Mouse (Mus musculus) adrenal gland, adult 2 months (tissue): Measurements from ENCODE around the gene Olfr316. TPM values are rescaled to one million over a fixed set of nuclear protein-coding genes. Genes with fewer than 3 reads are reported as not detected.
"Not testable (repeated sequence)": the region's sequence is repeated elsewhere in the genome, so short reads cannot be mapped to it uniquely, and the experiment has no call there.

Source experiments
- DNase-seq: peaks from one replicate; pipeline ENCODE4 v3.0.0; 2021
- long read RNA-seq: library from polyadenylated mRNA; stranded (forward); transcript quantifications from one replicate; pipeline ENCODE4 v2.0.0, GENCODE M21; 2021
- polyA plus RNA-seq: library from polyadenylated mRNA; depleted of rRNA; stranded (reverse); fragments of >200 nt; gene quantifications from 2 replicates; pipeline ENCODE4 v1.2.3, GENCODE M21; 2012; rRNA removed
- total RNA-seq, 2 experiments: library from RNA; stranded (reverse); gene quantifications; 2 replicates each; pipeline ENCODE4 v1.2.3; 2021

The Olfr316 gene
- total RNA-seq = not detected
- not detected in 2 replicates for polyA plus RNA-seq
- long read RNA-seq = 0 reads

DNA sequence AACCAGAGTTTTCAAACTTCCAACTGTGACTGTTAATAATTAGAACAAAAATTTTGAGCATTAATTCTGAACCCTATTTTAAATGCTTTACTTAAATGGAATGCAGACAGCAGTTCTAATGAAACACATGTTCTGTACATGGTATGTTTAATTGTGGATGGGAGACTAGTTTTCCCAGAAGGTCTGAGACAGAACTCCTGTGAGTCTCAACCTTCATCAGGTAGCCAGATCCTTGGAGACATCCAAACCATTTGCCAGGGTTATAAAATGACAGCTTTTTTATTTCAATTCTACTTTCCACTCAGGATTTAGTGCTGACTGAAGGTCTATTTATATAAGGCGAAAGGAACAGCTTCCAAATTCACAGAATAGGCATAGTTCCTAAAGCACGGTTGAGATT, at the start of gene Olfr316:
Gene Olfr316, plus strand, starts transcription at position 301 of the 400 bp plus-strand sequence.
- DNase-seq = no peak

DNA sequence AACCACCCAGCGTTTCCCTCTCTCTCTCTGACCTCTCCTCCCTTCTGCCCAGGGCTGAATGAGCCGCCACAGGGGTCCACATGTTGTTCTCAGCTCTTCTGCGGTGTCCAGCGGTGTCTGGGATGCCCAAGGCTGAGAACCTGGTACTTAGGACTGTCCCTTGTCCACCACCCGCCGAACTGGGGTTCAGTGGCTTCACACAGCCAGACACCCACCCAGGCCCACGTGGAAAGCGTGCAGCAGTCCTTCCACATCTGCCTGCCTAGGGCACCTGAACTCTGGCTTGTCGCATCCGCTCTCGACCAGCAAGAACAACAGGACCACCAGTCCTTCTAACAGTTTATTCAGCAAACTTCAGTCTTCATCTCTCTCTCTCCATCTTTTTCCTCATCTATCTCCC, 43.4 kb upstream of the Olfr316 start:
- no peak for DNase-seq

DNA sequence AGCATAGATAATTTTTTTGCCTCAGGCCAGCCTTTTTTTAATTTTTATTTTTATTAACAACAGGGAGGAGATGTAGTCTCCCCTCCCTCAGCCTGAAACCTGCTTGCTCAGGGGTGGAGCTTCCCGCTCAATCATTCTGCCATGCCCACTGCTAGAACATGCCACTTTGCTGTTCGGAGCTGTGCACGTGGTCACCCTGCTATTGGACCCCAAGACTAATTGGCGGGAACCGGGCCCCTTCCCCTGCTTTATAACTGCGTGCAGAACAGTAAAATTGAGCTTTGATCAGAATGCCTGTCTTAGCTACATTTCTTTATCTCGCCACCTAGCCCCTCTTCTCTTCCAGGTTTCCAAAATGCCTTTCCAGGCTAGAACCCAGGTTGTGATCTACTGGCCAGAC, 34.8 kb upstream of the Olfr316 start:
- DNase-seq = not testable (repeated sequence)

DNA sequence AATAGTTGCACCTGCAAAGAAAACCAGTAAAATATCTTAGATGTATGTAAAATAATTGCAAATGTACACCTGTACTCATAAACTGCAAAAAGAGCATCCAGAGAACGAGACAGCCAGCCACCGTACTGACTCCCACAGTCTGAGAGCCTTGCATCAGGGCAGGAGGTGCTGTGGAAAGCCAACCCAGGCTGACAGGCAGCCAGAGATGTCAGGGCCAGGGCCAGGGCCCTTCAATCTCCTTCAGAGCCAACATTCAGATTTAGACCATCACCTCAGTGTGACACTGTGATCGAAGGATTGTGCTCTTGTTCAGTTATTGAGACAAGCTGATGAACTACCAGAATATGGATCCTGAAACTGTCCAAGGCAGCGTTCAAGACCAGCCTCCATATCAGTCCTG, 32.8 kb upstream of the Olfr316 start:
- no peak for DNase-seq

DNA sequence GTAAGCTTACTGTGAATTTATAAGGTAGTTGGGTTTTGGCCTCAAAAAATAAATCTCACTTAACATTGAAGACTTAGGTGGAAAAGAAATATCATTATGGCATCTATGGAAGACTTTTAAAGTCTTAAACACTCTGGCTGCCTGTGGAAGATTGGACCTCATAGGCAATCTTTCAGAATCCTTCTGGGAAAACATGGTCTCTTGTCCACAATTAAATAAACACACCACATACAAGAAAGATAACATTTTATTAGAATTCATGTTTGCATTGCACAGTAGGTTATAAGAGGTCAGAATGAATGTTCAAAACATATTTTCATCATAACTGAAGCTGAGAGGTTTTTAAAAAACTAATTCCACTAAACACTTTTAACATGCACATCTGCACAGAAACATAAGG, 28.6 kb upstream of the Olfr316 start, which contains the start of gene Olfr318:
Gene Olfr318, minus strand, starts transcription at position 101 of the 400 bp plus-strand sequence.
- DNase-seq = no peak

DNA sequence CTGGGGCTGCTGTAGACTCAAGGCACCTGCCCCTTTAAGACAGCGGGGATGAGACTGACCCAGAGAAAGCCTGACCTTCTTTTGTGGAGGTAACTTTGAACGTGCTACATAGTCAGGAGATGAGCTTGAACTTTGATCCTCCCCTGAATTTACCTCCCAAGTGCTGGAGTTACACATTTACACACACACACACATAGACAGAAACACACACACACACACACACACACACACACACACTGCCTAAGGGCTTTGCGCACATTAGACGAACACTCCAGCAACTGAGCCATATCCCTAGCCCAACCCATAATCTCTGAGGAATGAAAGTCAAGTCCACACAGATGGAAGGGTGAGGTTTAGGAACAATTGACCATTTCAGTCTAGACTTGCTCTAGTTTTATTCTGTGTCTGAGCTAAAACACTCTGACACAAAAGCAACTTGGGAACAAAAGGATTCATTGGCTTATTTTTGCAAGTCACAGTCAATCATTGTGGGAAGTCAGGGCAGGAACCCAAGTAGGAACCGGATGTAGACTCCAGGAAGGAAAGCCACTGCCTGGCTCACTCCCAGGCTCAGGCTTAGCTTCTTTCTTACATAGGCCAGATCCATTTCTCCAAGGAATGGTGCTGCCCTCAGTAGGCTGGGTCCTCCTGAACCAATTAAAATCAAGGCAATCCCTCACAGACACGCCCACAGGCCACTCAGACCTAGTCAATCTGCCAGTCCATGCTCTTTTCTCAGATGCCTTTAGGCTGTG, 24.5 kb upstream of the Olfr316 start:
- not testable (repeated sequence) for DNase-seq

DNA sequence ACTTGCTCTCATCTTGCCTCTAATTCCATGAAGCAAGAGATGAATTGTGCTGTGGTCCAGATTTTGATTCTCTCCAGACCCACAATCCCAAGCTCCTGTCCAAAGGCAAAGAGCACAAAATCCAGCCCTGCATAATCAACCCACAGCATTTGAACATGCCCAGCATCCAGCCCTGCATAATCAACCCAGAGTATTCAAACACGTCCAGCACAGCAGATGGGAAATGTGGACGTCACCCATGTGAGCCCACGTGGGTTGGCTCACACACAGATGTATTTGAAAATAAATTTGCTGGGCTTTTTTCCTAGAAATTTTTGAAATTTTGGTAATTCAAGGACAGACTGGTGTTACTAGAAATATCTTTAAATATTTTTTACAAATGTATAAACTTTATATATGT, 19.2 kb upstream of the Olfr316 start:
- DNase-seq = no peak

DNA sequence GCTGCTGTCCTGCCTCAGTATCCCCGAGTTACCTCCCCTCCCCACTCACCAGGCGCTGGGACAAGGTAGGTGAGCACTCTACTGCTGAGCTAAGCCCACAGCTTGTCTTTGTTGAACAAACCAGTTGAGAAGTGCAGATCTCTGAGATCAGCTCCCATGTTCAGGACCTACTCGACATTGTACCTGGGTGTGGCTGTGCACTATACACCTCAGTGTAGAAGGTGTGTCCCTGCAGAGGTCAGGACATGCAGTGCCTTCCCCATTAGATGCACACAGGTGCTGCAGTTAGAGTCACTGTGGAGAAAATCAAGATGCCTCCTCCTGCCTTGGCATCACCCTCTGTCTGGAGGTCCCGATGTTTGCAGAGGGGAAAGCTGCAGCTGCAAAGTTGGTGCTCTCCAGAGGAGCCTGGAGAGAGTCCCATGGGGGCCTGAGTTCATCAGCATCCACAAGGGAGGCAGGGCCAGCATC, 13.7 kb upstream of the Olfr316 start, which contains the start of gene Olfr317:
Gene Olfr317, minus strand, starts transcription at position 421 of the 471 bp plus-strand sequence.
- DNase-seq = no peak

DNA sequence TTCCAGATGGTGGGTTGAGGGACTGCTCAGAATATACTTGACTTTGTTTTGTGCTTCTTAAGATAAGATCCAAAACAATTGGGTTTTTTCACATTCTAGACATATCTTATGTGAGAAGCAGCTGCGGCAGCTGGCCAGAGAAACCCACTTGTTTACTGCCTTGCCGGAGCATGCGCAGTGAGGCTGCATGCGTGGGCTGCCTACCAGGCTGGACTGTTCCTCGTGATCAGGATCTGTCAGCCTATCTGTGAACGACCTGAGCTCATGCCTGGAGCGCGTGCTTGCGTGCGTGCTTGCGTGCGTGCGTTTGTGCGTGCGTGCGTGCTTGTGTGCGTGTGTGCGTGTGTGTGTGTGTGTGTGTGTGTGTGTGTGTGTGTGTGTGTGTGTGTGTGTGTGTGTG, 1.4 kb upstream of the Olfr316 start:
- DNase-seq = not testable (repeated sequence)

DNA sequence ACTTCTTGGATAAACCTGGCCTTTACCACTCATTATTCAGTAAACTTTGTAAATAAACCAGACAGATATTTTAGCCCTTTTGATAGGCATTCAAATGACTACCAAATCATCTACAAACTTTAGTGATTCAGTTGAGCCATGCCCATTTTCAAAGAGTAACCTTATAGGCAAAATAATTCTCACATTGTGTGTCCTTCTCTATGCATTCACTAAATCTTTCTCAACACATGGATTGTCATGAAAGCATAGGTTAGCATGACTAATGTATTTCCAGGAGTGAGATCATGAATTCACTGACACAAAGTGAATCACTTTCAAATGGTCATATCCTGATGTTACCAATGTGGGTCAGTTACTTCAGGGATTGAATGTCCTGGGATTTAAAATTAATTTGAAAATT, 20.4 kb downstream of the Olfr316 start, which contains the start of gene Olfr315:
Gene Olfr315, plus strand, starts transcription at position 301 of the 400 bp plus-strand sequence.
- no peak for DNase-seq

DNA sequence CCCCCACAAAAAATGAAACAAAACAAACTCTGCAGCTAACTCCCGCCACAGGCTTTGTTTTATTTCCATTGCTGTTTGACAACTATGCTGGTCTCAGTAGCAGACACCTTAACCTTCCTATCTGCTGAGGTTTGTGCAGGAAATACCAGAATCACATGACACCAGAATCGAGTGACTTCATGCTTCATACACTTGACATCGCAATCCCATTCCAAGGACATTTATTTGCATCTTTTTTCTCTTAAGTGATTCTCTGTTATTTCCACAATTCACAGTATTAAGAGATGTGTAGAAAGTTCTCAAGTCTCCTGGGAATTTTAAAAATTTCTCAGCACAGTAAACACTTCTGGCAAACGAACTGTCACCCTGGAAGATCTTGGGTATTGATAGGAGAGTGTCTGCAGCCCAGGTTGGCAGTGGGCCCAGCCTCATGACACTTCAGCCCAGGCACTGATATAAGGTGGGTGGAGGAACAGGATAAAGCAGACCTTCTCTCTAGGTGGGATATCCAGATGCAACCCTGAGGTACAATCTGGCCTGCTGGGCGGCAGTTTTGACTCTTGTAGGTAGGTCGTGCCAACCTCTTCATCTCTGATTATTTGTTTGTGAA, 30.1 kb downstream of the Olfr316 start, which contains the start of gene Olfr314:
Gene Olfr314, plus strand, starts transcription at position 473 of the 610 bp plus-strand sequence.
- no peak for DNase-seq

DNA sequence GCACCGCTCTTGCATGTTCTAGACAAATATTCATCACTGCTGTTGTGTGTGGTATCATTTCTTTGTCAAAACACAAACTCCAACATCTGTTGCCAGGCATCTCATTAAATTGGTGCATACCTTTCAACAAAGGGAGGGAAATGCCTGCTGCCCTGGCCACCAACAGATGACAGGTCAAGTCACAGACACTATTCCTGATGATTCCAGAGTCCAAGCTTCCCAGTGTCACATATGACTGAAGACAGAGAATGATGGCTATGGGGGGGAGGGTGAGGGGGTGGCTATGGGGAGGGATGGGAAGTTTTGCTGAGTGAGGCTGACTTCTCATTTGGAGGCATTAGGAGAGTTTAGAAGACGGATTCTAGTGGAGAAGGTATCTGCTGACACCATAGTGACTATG, 31.6 kb downstream of the Olfr316 start:
- DNase-seq = no peak

DNA sequence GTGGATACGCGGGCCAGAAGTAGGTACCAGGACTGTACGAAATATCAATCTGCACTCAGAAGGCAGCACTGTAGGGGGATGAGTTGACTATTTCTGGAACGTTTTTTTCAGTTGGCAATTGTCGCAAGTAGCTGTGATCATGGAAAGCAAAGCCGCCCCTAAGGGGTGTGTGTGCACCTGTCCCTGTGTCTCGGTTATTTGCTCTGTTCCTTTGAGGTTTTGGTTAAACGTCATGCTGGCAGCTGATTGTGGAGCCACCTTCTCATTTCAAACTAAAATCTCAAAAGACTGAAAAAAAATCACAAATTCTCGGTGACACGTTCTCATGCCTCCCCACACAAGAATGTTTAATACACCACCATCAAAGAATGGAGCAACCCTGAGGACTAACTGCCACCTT, 35.1 kb downstream of the Olfr316 start:
- DNase-seq = no peak

DNA sequence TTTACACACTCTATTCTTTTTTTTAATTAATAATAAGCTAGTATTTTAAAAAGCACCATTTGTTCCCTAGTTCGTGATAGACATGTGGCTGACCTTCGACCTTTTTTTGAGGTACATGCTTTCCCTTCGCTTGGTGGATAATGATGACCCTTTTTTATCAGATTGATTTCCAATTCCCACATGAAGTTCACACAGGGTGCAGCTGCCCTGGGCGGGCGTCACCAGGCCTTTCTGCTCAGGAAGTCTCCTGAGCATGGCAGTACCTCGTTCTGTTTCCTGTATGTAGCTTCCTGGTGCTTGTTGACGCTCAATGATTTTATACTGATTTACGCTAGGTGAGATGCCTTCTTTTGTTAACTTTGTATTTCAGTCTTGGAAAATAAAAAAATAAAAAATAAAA, 35.8 kb downstream of the Olfr316 start:
- DNase-seq = no peak

DNA sequence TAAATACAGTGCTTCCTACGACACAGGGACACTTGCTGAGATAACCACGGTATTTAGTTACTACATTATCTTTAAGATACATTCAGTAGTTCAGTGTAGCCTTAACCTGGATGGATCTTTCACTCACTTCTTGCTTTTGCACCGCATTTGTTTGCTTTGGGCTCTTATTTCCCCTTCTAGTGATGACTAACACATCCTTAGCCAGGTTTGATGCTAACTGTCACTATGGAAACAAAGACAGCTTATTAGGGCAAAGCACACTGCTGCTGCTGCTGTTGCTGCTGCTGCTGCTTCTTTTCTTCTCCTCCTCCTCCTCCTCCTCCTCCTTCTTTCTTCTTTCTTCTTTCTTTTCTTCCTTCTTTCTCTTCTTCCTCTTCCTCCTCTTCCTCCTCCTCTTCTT, 37.0 kb downstream of the Olfr316 start:
- no peak for DNase-seq

DNA sequence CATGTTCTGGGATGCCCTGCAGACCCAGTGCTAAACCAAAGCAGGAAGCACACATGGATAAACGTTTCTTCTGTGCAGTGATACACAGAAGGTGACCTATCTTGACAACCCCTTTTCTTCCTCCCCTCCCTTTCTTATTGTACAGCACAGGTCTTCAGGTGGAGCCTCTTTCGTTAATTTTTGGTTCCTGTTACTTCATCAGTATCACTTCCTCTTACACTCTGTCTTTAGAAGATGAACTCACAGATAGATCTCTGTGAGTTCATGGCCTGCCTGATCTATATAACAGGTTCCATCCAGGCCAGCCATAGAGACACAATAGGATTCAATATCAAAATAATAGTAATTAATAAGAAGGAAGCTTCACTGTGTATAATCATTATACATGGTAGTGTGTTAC, 37.5 kb downstream of the Olfr316 start:
- DNase-seq = no peak

DNA sequence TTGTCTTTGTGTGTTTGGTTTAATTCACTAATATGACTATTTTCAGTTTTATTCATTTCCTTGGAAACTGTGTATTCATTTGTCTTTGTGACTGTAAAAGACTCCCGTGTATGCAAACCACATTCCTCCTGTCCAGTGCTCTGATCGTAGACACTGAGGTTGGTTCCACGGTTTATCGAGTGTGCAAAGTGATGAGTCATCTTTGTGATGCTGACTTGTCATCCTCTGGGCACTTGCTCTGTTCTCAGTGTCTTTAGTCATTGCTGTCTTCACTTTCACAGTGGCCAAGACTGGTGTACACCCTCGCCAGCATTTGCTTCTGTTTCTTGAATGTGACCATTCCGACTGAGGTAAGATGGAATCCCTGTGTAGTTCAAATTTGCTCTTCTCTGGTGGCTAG, 38.1 kb downstream of the Olfr316 start:
- no peak for DNase-seq

DNA sequence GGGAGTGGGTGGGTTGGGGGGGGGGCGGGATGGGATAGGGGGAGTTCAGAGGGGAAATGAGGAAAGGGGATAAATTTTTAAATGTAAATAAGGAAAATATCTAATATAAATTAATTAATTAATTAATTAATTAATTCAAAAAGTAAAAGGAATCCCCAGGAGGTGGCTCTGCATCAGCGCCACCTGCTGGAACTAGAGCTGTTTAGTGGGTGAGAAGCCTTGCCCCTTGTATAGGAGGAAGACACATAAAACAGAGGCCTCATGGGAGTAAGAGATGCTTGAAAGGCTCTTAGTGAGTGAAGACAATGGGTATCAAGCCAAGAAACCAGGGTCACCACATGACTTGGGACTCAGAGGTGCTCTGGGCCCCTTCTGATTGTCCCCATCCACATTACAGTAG, 43.3 kb downstream of the Olfr316 start:
- no peak for DNase-seq

DNA sequence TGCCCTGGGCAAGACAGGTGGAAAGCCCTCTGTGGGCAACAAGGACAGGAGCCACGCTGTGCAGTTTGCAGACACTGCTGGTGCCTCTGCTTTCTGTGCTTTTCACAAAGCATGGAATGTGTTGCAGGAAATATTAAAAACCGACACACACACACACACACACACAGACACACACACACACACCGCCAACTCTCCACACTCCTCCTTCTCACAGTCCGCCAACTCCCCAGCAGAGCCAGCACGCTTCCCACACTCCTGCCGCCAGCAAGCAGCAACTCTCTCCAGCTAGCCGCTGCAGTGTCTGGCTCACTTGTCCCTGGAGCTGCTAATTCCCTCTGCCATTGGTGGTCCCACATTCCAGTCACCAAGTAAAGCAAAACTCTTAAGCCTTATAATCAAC, 44.3 kb downstream of the Olfr316 start:
- DNase-seq = no peak

DNA sequence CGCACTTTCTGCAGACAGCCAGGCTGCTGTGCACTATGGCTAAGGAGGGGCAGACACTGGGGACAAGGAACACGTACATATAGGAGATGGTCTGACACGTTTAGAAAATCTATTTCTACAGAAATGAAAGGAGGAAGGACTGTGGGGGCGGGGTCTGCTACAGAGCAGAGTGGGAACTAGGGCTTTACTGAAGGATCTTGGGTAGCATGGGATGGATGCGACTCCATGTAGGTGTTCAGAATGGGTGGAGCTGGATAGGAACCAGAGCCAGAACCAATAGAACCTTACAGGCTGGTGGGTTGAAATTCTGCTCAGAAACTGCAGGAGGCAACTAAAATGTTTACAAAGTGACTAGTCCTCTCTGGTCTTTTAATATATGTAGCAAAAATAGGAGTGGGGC, 47.2 kb downstream of the Olfr316 start:
- no peak for DNase-seq

DNA sequence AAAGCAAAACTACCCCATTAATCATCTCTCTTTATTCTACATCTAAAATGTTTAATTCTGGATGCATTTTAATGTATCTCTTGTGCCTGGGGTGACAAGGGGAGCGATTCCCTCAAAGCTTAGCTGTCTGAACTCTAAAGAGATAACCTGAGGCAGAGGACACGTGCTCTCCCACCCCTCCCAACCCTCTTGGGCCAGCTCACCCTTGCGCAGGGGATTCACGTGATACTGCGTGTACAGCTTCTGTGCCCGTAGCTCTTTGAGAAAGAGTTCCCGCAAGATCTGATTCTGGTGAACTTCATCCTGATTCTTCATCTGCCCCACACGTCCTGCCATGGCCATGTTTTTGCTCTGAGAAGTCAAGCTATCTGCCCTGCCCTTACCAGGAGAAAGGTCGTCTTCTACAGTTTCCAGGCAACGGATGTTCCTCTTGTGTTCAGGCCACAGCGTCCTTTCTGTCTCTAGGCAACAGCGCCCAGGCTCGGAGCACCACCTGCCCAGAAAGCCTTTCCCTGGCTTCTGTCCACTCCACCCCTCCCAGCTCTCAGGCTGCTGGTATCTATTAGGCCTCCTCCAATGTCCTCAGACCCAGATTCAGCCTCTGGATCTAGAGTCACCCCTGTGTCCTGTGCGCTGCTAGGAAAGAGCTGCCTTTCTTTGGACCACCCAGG, 49.2 kb downstream of the Olfr316 start, which contains the start of gene Fam183b:
Gene Fam183b, minus strand, starts transcription at position 403 of the 671 bp plus-strand sequence.
- DNase-seq = peak; percentile 13

DNA sequence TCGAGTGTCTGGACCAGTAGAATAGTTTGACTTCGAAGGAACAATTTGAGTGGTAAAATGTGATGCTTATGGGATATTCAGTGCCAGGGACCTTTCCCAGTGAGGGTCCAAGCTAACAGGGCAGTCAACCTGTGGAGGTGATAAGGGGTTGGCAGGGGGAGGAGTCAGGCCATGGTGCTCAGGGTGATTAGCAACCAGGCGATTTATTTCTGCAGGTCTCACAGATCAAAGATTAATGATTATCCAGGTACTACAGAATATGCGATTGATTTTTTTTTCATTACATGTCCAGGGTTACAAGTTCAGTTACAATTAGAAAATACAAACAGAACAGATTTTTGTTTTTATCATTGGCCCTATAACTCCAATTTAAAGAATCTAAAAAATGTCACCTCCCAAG, 51.3 kb downstream of the Olfr316 start:
- no peak for DNase-seq

DNA sequence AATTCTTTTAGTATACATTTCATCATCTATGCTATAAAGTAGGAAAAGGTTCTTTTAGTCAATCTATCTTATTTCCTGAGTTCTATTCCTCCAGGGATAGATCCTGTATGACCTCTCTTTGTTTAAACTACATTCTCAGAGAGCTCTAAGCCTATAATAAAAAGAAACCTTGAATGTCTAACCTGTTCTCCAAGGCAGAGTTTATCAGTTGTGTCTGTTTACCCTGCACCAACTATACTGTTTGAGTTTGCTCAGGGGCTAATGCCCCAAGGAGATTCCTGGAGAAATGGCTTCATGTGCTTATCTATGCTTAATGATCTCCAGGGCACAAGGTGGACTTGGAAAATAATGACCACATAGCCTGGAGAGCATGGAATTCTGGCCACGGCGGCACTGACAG, 51.9 kb downstream of the Olfr316 start:
- no peak for DNase-seq
